Mouse (Mus musculus): ENCODE measurements around the gene Insl3. TPM values are rescaled to one million over a fixed set of nuclear protein-coding genes. Genes with fewer than 3 reads are reported as not detected.
"Not testable (repeated sequence)": the region's sequence is repeated elsewhere in the genome, so short reads cannot be mapped to it uniquely, and the experiment has no call there.

Insl3 gene
- total RNA-seq, 2 experiments from 2014 or later, result 5.0 to 7.0 TPM

- intact Hi-C loops (cut with DNase I), result no loop called here
- DNase-seq, result peak; percentile 65 to 75
Measured at GRCm38 (mm10) chr8:71676020-71676741, 12.8 kb upstream of the Insl3 start, which contains the start of gene Jak3. Gene Jak3 (plus strand): TSS chr8:71676296.

DNA sequence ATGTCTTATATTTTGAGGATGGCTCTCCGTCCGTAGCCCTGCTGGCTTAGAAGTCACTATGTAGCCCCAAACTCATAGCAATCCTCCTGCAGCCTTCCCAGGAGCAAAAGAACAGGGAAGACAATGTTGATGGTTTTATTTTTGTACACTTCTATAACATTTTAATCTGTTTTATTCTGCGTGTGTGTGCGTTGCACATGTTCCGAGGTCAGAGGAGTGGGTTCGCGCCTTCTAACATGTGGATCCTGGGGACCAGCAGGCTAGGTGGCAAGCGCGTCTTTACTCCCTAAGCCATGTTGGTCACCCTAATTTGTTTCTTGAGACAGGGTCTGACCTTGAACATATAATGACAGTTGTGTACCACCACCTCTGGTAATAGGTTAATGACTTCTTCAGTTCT, 12.2 kb upstream of the Insl3 start:
- intact Hi-C loops (cut with DNase I), result no loop called here
- DNase-seq, result no peak

GRCm38 (mm10) chr8:71677555-71677954, 11.5 kb upstream of the Insl3 start:
- intact Hi-C loops (cut with DNase I), result no loop called here
- peak; percentile 46 to 49 for DNase-seq

GRCm38 (mm10) chr8:71678216-71678615, 10.8 kb upstream of the Insl3 start:
- DNase-seq, result no peak
- intact Hi-C loops (cut with DNase I), result no loop called here

- intact Hi-C loops (cut with DNase I), result no loop called here
- DNase-seq, result no peak
Measured at GRCm38 (mm10) chr8:71679116-71679515, 9.9 kb upstream of the Insl3 start.

DNA sequence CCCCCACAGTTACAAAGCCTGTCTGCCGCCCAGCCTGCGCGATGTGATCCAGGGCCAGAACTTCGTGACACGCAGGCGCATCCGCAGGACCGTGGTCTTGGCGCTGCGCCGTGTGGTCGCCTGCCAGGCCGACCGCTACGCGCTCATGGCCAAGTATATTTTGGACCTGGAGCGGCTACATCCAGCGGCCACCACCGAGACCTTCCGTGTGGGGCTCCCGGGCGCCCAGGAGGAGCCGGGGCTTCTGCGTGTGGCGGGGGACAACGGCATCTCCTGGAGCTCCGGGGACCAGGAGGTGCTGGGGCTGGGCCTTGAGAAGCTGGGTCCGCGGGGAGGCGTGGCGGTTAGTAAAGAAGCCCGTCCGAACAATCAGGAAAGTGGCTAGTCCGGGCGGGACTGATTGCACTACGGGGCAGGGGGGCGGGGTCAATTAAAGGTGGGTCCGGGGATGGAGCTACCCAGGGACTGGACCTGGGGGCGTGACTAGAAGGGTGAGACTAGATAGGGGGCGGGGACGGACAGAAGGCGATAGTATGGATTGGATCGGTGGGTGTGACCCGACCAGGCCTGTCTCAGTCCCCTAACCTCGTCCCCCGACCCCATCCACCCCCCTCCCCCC, 9.4 kb upstream of the Insl3 start:
- DNase-seq, result peak; percentile 60 to 73
- intact Hi-C loops (cut with DNase I), result no loop called here

DNA sequence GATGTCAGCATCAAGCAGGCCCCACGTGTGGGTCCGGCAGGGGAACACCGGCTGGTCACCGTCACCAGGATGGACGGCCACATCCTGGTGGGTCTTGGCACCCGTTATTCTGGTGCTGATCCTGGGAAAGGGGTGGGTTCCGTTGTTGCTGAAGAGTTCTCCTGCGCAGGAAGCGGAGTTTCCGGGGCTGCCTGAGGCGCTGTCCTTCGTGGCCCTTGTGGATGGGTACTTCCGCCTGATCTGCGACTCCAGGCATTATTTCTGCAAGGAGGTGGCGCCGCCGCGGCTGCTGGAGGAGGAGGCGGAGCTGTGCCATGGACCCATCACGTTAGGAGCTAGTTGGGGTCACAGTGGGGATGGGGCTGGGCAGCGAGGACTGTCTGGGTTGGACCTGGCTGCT, 8.5 kb upstream of the Insl3 start:
- DNase-seq, result no peak
- intact Hi-C loops (cut with DNase I), result no loop called here

DNA sequence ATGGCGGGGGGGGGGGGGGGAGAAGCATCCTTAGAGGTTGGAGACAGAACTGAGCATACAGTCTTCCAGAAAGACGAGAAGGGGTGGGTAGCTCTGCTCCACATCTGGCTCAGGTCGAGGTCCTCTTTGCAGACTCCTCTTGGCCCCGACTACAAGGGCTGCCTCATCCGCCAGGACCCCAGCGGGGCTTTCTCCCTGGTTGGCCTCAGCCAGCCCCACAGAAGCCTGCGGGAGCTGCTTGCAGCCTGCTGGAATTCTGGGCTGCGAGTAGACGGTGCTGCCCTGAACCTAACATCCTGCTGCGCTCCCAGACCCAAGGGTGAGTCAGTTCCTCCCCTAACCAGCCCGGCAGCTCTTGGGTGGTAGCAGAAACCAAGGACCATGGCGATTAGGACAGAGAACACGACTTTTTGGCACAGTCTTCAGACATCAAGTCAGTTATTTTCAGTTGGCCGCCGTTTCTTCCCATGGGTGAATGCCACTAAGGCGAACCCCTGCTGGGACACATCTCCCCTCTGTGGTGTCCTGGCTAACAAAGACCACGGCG, 7.6 kb upstream of the Insl3 start:
- intact Hi-C loops (cut with DNase I), result no loop called here
- no peak for DNase-seq

DNA sequence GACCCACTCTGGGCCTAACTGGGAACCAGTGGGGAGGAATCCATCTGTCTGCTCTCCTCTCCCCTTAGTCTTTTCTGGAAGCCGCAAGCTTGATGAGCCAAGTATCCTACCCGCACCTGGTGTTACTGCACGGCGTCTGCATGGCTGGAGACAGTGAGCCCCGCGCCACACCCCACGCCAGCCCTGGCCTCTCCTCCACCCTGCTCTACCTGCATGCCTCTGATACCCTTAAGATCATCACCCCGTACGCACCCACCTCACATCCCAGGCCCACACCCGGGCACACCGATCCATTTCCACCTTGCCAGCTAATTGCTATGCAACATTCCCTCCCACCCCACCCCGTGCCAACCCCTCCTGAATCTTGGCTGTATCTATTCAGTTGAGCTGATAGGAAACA, 6.2 kb upstream of the Insl3 start:
- intact Hi-C loops (cut with DNase I), result no loop called here
- no peak for DNase-seq

DNA sequence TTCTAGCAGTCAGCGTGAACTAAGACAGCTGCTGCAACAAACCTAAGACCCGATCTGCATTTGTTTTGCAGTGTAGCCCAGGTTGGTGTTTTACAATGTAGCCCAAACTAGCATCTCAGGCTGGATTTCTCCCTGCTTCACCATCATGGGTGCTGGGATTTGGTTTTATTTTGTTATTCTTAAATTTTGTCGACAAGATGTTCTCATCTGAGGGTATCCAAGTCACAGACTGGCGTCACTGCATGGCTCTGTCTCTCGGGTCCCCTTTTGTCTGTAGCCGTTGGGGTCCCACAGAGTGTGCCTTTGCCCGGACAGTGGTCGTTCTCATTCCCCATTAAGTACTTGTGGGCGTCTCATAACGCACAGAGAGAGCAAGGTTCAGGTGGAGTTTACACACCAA, 4.3 kb upstream of the Insl3 start:
- intact Hi-C loops (cut with DNase I), result no loop called here
- no peak for DNase-seq

- intact Hi-C loops (cut with DNase I), result no loop called here
- DNase-seq, result no peak
Measured at GRCm38 (mm10) chr8:71685573-71685972, 3.4 kb upstream of the Insl3 start.

DNA sequence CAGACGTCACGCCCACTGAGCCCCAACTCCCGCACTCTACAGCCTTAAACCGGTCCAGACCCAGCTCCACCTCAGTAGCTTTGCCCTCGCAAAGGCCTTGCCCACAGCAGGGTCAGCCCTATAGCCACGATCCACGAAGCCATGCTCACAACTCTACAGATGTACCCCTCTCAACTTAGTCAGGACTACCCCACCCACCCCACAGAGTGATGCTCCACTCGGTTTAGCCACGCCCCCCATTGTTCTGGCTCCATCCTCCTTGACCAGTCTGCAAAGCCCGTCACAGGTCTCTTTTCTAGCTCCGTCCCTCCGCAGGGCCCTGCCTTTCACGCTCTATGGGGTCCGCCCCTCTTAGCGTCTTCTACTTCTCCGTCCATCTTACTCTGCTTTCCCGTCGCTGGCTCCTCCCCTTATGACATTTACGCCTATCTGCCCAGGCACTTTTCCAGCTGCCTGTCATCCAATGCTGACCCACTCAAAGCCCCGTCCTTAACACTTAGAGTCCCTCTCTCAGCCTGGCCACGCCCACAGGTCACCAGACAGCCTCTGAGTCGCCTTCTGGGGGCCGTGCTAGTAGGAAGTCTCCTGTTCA, 2.8 kb upstream of the Insl3 start:
- DNase-seq, result no peak
- intact Hi-C loops (cut with DNase I), result no loop called here

DNA sequence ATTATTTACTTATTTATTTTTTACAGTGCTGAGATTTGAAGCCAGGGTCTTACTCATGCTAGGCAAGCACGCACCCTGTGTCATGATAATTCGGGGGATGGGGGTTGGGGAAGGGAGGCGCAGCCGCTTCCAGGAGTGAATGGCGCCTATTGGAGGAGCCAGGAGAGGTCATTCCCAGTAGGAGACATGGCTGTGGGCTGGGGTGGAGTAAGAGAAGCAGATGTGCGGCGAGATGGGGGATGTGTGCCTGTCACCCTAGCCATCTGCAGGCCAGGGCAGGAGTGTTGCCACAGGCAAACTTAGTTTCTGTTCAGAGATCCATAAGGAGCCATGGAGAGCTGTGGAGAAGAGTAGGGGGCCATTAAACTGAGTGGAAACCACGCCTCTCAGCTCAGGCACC, 1.4 kb upstream of the Insl3 start:
- DNase-seq, result no peak
- intact Hi-C loops (cut with DNase I), result no loop called here

DNA sequence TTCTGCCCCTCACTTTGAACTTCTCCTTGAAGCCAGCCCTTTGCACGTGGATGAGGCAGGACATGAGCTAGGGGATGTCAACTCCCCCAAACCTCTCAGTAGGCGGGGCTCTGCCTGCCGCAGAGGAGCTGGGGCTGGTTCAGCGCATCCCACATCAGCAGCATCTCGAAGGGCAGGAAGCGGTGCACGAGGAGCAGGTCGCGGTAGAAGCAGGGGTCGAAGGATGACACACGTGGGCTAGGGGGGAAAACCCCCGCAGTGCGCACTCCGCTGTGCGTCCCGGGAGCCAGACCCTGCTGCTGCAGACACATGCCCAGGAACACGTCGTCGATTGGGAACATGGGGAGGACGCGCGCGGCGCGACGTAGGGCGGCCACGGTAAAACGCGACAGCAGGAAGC, 3.5 kb downstream of the Insl3 start:
- no peak for DNase-seq
- intact Hi-C loops (cut with DNase I), result no loop called here

DNA sequence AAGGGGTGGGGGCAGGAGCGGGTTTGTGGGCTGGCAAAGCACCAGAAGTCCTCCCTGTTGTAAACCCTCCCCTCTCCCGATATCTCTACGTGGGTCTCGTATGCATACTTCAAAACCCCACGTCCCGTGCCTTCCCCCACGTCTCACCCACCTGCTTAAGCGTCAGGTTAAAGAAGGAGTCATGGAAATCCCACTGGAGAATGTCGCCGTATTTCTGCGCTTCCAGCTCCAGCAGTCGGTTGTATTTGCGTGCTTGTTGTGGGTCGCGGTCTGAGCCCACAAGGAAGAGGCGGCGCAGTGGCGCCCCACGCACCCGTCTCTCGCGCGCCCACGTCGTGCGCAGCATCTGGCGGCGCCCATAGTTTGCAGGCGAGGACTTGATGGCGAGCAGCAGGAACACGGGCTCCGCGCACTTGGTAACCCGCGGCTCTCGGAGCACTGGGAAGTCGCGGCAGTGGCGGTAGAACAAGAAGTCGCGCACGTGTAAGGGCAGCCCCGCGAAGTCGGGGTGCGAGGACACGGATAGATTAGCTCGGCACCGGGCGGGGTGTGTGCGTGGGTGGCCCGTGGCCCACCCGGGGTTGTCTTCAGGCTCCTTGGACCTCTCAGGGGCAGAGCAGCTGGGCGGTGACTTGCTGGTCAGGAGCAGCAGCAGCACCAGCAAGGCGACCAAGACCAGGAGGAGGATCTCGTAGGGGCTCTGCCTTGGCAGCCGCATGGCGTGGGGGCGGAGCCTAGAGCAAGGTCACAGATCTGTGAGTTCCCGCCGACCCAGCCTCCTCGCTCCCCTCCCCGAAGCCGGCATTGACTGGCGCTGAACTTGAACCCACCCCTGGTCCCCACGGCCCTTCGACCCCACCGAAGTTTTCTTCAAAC, 4.4 kb downstream of the Insl3 start:
- DNase-seq, result no peak
- intact Hi-C loops (cut with DNase I), result no loop called here

DNA sequence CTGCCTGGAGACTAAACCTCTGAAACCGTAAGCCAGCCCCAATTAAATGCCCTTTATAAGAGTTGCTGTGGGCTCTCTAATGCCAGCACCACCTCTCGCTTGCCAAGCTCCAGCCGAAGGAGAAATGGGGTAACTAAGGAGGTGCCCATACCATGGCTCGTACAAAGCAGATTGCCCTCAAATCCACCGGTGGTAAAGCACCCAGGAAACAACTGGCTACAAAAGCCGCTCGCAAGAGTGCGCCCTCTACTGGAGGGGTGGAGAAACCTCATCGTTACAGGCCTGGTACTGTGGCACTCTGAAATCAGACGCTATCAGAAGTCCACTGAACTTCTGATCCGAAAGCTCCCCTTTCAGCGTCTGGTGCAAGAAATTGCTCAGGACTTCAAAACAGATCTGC, 6.4 kb downstream of the Insl3 start:
- intact Hi-C loops (cut with DNase I); DNase-seq: not testable (repeated sequence)

GRCm38 (mm10) chr8:71700493-71701269, 11.7 kb downstream of the Insl3 start:
- DNase-seq, result peak in 1 of 2 experiments; percentile 52
- intact Hi-C loops (cut with DNase I), result no loop called here

DNA sequence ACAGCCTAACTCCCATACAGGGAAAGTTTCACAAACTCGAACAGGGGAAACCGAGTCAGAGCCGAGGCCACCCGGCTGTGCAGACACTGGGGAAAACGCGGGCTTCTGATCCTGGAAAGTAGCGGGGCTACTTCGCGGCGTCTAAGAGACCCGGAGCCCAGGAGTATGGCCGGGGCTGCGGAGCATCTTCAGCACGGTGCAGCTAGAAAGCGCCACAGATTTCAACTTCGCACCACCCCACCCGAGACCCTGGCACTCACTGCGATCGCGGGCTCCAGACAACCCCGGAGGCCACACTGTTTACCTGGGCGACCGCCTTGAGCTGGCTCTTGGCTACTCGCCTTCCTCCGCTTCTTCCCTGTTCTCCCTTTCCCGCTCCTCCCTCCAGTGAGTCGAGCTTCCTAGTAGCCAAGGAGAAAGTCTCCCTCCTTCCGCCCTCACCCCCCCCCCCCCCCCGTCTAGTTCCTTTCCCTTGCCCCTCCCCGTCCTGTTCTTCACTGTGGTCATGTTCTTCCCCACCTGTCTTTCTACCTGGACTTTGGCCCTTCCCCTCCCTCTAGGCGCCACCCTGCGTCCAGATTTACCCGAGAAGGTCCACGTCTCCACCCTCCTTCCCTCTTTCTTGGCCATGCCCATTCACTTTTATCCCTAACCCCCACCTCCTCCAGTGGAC, 12.5 kb downstream of the Insl3 start, which contains the start of gene B3gnt3:
Gene B3gnt3 (minus strand): TSS at position 376 of the 673 bp plus-strand sequence.
- no peak for DNase-seq
- intact Hi-C loops (cut with DNase I), result no loop called here

DNA sequence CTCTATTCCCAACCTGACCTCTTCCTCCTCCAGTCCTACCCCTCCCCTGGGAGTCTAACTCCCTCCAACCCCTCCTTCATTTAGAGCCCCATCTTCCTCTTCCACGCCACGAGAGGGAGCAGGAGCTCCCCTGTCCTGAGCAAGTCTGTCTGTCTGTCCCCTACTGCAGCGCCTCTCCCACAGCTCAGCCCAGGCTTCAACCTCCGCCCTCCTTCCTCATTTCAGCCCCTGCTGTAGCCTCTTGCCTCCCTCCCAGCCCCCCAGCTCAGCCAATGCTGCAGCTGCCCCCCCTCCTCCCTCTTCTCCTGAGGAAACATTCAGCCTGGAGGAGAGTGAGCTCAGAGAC, 13.0 kb downstream of the Insl3 start:
- intact Hi-C loops (cut with DNase I), result no loop called here
- no peak for DNase-seq
